Mouse (Mus musculus) brain, adult 2 months (tissue): ENCODE measurements around the gene Slc17a2.
"Not testable (repeated sequence)": the region's sequence is repeated elsewhere in the genome, so short reads cannot be mapped to it uniquely, and the experiment has no call there.

ENCODE experiments used
- DNase-seq: peaks from one replicate; pipeline ENCODE4 v3.0.0; 2011; ENCODE audit warnings: low read depth, low spot score

The Slc17a2 gene

DNA sequence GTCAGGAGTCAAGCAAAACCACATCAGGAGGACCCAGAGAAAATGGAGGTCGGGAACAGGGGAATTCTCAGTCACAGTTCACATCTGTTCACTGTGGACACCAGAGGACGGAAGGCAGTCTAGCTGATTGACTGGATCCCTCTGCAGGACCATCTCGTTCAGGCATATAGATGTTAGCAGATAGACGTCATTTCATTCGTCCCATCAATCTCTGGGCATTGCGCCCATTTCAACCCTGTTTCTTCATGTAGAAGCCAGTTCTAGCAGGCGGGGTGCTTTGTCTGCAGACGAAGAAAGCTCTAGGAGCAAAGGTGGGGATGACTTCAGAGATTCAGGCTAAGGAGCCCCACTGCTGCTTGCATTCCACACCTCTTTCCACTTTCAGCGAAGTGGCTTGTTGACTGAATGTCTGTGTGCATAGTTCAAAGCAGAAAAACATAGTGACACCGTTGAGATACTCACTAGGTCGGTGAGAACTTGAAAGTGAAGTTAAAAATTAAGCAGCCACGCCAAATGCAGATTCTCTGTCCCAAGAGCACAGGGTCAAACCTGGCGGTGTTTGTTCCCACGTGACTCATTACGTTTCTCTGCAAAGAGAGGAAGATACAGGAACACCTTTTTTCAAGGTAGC, at the start of gene Slc17a2:
TSS of gene Slc17a2 (plus strand) at position 572 of the 631 bp plus-strand sequence.
- no peak for DNase-seq

DNA sequence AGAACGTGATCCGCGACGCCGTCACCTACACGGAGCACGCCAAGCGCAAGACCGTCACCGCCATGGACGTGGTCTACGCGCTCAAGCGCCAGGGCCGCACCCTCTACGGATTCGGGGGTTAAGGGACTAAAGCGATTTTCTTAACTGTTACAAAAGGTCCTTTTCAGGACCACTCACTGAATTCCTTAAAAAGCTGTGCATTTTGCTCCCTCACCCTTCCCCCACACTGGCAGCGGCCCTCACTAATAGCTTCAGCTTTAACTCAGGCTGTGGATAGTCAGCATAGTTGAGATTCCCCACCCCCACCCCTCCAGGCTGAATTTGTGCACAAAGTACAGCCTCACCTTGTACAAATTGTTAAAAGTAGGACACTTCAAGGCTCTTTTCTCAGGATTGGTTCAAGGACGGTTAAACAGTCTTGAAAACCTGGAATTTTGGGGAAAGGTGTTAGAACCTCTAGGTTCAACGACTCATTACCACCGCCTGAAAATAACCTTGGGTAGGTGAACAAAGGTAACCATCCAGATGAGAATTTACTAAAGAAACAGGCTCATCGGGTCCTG, 49.5 kb upstream of the Slc17a2 start:
- peak; percentile 42 for DNase-seq

DNA sequence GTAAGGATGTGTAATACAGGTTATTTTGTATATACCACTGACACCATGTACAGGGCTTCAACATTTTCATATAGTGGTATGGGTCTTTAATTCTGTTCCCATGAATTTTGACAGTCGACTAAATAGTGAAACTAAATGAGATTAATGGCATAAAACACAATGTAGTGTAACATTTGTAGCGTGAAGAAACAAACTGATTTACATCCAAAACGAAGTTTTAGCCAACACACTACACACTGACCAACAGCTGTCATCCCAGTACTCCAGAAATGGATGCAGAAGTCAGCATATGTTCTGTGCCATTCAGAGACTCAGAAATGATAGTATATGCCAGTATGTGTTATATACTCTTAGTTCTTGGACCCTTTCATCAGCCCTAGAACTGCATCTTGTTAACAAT, 48.9 kb upstream of the Slc17a2 start:
- no peak for DNase-seq

DNA sequence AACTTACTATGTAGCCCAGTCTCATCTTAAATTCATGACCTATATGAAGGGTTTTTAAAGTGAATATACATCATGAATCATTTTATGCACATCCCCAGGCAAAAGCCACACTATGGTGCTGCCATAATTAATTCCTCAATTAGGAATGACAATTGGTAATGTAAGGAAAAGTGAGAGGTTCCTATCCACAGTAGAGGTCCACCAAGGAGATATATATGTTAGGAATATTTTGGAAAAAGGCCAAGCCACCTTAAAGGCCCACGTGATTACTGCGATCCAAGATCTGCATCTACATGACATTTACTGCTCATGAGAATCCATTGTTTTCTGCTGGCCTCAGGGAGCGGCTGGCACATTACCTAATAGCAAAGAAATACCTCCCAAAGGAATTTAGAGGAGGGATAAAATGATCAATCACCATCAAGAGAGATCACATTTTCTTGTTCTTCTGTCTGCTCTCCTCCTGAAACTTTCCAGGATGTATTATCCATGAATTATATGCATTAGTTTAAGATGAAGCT, 47.5 kb upstream of the Slc17a2 start:
- DNase-seq: no peak

DNA sequence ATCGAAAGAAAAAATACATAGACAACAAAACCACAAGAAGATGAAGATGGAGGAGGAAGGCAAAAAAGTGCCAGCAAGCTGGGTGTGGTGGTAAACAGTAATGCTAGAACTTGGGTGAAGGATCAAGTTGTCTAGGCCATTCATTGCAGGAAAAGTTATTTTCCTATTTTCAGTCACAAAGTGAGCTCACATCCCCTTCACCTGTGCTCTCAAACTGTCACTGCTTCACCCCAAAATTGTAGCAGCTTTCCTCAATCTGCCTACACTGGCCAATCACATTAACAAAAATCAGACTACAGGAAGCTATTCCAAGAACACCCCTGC, 46.9 kb upstream of the Slc17a2 start:
- DNase-seq: no peak

DNA sequence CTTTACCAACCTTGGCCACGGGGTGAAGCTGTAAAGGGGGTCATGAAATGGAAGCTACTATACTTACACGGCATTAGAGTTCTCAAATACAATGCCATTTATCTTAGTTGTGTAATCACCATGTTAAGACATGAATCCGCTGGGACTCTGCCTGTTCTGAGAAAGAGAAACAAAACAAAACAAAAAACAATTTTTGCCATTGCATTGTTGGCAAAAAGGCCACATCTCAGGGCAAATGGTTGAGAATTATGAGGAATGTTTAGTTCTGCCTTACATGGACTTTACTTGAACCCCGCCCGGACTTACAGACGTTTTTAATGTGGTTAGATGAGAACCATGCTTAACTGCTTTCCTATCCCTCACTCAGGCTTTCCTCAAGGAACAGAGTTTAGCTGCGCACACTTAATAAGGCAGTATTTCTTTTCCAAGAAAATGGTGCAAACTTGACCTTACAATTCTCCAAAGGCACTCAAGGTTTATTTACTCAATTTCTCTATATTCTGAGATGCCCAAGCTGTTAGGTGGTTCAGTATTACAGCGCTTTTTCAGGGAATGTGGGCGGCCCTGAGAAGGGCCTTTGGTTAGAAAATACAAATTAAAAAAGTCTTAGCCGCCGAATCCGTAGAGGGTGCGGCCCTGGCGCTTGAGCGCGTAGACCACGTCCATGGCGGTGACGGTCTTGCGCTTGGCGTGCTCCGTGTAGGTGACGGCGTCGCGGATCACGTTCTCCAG, 46.4 kb upstream of the Slc17a2 start:
- DNase-seq: peak; percentile 22

DNA sequence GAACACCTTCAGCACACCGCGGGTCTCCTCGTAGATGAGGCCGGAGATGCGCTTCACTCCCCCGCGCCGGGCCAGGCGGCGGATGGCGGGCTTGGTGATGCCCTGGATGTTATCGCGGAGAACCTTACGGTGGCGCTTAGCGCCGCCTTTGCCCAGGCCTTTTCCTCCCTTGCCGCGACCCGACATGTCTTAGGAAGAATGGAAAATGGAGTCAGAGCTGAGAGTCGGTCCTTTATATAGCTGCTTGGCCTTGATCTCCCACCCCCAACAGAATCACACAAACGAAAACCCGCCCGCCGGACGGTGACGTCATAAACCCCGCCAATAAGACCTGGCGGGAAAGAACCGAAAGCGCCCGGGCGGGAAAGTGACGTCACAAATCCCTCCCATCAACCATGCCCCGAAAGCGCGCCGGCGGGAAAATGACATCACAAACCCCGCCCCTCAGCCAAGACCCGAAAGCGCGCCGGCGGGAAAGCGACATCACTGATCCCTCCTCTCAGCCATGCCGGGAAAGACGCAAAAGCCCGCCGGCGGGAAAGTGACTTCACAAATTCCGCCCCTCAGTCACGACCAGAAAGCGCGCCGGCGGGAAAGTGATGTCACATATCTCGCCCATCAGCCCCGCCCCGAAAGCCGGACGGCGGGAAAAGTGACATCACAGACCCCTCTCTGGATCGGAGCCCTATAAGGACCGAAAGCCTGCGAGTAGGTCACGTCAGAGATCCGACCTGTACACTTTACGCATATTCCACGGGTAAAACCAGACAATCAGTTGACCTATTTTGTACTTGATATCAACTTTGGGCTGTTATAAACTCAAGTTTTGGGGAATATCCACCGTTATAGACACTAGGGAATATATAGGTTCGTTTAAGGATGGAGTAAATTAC, 45.6 kb upstream of the Slc17a2 start, which contains the start of gene Hist1h4a:
TSS of gene Hist1h4a (minus strand) at position 259 of the 893 bp plus-strand sequence.
- peak; percentile 99 for DNase-seq

DNA sequence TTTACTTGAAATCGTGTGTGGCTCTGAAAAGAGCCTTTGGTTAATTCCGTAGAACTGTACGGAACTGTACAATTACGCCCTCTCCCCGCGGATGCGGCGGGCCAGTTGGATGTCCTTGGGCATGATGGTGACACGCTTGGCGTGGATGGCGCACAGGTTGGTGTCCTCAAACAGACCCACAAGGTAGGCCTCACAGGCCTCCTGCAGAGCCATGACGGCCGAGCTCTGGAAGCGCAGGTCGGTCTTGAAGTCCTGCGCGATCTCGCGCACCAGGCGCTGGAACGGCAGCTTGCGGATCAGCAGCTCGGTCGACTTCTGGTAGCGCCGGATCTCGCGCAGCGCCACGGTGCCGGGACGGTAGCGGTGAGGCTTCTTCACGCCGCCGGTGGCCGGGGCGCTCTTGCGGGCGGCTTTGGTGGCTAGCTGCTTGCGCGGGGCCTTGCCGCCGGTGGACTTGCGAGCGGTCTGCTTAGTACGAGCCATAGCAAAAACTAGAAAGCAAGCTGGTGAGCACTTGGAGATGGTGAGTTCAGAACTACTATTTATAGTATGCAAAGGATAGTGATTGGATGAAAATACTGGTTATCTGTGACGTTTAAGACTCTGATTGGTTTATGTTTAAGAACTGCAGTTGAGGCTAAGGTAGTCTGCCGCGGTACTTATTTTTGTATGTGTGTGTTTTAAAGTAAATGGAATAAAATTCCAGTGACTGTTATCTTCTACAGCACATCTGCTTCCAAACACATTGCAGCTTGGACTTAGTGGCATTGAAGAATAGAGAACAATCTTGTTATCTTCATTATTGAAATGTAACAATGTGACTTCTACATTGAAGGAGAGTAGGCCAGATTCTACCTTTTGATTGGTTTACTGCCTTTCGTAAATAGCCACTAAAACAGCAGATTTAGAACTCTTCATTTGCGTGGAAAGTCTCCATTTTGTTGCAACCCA, 44.6 kb upstream of the Slc17a2 start, which contains the start of gene Hist1h3a:
TSS of gene Hist1h3a (minus strand) at position 516 of the 951 bp plus-strand sequence.
- DNase-seq: peak; percentile 95

DNA sequence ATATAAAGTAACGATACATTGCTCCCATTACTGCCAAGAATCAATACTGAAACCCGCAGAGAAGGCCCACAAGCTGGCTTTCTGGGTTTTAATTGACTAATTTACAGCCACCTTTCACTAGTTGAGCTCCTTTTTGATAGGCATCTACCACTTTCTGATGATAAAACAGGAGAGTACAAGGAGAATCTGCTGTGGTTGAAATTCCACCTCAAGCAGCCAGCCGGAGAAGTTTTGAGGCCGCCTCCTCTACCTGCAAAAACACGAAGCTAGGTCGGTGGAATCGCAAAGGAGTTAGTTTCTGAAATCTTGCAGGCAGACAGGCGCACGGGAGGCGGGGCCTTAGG, 43.6 kb upstream of the Slc17a2 start:
- DNase-seq: no peak

DNA sequence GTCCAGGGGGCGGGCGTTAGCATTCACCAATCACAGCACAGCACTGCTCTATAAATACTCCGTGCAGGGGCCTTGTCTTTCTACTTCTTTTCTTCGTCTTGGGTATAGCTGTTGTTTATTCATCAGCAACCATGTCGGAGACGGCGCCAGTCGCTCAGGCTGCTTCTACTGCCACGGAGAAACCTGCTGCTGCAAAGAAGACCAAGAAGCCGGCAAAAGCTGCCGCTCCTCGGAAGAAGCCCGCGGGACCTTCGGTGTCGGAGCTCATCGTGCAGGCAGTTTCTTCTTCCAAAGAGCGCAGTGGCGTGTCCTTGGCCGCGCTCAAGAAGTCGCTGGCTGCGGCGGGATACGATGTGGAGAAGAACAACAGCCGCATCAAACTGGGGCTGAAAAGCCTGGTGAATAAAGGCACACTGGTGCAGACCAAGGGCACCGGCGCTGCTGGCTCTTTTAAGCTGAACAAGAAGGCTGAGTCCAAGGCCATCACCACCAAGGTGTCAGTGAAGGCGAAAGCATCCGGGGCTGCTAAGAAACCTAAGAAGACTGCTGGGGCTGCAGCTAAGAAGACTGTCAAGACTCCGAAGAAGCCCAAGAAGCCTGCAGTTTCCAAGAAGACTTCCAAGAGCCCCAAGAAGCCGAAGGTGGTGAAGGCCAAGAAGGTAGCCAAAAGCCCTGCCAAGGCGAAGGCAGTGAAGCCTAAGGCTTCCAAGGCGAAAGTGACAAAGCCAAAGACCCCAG, 43.0 kb upstream of the Slc17a2 start, which contains the start of gene Hist1h1a:
TSS of gene Hist1h1a (plus strand) at position 81 of the 738 bp plus-strand sequence.
- peak; percentile 96 for DNase-seq

DNA sequence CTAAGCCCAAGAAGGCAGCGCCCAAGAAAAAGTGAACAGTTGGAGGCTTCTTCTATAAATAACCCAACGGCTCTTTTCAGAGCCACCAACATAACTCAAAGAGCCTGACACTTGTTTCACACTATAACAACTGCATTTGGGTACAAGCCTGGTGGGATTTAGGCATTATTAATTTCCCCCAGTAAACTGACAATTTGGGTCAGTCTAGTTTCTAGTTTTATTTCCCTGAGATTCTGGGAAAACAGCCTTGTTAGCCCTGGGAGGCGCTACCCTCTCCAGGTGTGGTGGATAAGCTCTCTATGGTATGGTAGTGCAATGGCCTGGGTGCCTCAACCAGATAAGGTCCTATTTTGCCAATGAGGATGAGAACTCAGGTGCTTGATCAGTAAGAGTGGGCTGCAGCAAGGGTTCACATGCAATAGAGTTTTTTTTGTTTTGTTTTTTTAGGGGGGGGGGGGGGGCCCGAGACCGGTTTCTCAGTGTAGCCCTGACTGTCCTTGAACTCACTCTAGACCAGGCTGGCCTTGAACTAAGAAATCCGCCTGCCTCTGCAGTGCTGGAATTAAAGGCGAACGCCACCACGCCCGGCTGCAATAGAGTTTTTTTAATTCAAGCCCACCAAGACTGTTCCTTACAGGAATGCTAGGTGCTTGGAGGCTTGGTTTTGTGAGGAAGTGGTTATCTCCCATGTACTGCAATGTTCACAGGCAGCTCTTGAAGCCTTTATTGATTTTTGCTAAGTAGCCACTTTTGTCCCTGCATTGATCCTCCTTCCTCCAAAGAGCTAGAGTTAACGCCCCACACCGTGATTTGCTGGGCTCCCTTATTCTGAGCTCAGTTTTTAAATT, 42.2 kb upstream of the Slc17a2 start:
- no peak for DNase-seq

DNA sequence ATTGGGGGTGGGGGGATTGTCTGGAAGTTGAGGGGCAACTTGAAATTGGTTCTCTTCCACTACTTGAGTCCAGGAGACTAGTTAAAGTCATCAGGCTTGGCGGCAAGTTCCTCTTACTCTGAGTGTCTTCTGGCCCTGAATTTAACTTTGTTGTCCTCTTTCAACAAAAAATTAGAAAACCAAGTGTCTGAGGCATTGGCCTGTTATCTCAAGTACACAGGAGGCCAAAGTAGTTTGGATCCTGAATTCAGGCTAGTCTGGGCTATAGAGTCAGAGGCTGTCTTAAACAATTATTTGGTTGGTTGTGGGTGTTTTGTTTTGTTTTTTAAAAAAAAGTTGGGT, 41.6 kb upstream of the Slc17a2 start:
- no peak for DNase-seq

DNA sequence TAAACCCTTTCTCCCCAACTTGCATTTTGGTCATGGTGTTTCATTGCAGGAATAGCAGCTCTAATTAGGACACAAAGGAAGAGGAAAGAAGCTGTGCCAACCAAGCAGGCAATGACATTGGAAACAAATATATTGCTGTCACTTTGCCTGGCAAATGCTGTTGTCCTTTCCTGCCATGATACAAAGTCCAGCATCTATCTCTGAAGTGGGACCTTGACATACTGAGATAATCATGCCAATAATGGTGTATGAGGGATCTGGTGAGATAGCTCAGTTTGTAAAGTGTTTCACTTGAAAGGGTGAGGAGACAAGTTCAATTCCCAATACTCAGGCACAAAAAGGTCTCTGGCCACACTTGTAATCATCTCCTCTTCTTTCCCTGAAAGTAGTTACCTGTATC, 40.0 kb upstream of the Slc17a2 start:
- DNase-seq: no peak

DNA sequence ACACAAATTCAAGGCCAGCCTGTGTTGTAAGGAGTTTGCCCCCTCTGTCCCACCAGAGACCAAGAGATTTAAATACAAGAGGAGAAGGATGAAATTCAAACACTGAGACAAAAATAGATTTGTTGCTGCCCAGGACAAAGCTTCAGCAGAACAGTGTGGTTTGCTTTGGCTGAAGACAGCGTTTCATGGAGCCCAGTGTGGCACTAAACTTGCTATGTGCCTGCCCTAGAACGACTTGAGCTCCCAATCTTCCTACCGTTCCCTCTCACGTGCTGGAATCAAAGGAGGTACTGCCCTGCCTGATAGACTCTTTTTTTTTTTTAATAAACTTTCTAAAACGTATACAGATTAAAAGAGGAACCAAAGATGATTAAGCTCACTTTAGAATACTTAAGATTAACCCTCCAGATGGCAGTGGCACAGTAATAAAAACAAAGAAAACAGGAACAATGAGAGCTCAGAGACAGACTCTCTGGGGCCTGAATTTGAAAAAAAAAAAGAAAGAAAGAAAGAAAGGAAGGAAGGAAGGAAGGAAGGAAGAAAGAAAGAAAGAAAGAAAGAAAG, 37.9 kb upstream of the Slc17a2 start:
- no peak for DNase-seq

DNA sequence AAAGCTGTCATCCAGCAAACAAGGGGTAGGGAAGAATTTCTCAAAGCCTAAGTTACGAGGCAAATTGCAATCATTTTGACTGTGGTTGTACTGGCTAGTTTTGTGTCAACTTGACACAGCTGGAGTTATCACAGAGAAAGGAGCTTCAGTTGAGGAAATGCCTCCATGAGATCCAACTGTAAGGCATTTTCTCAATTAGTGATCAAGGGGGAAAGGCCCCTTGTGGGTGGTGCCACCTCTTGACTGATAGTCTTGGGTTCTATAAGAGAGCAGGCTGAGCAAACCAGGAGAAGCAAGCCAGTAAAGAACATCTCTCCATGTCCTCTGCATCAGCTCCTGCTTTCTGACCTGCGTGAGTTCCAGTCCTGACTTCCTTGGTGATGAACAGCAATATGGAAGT, 37.2 kb upstream of the Slc17a2 start, which contains the start of gene Trim38:
TSS of gene Trim38 (plus strand) at position 301 of the 400 bp plus-strand sequence.
- not testable (repeated sequence) for DNase-seq

DNA sequence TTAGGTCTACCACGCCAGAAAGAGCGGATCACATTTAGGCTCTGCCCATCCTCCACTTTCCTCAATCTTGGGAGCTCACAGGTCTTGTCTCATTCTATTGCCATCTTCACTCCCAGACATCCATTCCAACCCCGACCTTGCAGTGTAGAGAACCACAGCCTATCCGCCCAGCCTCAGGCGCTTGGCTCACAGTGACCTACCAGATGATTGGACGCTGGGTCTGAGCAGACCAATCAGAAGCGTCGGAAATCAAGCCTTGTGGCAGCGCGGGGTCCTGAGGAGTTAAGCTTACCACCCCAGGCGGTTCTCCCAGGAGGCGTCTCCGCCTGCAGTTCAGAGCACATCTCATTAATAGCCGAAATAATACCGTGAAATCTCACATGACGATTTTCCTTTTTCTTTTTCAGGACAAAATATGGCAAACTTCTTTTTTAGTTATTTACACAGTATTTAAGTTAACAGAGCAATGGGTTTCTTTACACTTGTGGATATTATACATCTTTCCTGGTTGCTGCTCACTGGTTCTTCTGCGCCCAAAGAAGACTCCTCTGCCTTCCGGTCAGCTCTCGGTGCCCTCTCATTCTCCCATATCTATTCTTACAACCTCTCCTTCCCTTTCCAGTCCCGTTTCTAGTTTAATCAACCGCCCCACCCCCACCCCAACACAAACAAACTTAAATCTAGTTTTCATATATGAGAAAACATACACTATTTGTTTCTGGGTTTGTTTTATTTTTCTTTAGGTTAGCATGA, 34.1 kb upstream of the Slc17a2 start:
- DNase-seq: peak; percentile 73

DNA sequence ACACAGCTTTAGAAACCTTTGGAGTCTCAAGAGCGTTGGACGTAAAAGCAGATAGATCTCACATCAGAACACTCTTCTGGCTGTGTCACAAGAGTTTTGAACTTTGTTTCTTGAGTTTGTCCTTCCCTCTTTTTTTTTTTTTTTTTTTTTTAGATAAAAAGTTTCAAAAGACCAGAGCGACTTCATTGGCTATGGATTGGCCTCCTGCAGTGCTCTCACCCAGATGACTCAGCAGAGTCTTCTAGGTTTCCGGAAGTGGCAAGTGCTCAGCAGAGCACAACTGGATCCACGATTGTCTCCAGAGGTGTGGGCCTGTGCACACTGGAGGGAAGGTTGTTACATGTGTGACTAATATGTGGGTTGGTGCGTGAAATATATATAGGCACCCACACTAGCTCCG, 28.5 kb upstream of the Slc17a2 start:
- no peak for DNase-seq

DNA sequence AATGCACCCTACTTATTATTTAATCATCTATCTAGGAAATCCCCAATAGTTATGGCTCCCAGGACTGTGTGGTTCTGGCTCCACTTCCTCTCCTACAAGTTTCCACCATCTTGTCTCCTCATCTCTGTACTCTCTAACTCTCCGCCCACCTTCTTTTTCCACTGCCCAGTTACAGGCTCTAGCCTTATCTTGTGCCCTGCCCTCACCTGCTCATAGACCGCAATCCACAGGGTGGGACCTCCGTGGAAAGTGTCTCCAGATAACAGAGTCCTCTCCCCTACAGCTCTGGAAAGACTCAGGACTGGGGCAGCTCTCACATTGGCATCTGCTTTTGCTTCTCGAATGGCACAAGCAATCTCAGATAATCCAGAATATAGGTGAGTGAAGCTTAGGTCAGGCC, 27.8 kb upstream of the Slc17a2 start:
- no peak for DNase-seq
